Mouse (Mus musculus) ES-E14 (cell line): ENCODE data around the gene Slc10a4.

Experiments used
- HCFC1 ChIP-seq: IDR thresholded peaks from 2 replicates; pipeline ENCODE4 v1.6.1; 2012; ENCODE audit warnings: low read length, inconsistent platforms, borderline replicate concordance; ENCODE audit not compliant: insufficient read depth
- MAFK ChIP-seq: IDR thresholded peaks from 2 replicates; pipeline ENCODE4 v1.6.1; 2014; ENCODE audit warnings: mild to moderate bottlenecking, low read depth, low read length, inconsistent platforms; ENCODE audit not compliant: insufficient read depth
- ZC3H11A ChIP-seq: IDR thresholded peaks from 2 replicates; pipeline ENCODE4 v1.6.1; 2012; ENCODE audit warnings: low read depth, mild to moderate bottlenecking, inconsistent platforms, low read length, borderline replicate concordance
- ZNF384 ChIP-seq: IDR thresholded peaks from 2 replicates; pipeline ENCODE4 v1.6.1; 2012; ENCODE audit warnings: low read depth, low read length, inconsistent platforms

- TF ChIP-seq ZC3H11A (no peak), HCFC1 (no peak), MAFK (no peak), ZNF384 (no peak)
These were observed at the start of gene Slc10a4 for GRCm38 (mm10) chr5:73006784-73007581.
